In the genomic region with DNA sequence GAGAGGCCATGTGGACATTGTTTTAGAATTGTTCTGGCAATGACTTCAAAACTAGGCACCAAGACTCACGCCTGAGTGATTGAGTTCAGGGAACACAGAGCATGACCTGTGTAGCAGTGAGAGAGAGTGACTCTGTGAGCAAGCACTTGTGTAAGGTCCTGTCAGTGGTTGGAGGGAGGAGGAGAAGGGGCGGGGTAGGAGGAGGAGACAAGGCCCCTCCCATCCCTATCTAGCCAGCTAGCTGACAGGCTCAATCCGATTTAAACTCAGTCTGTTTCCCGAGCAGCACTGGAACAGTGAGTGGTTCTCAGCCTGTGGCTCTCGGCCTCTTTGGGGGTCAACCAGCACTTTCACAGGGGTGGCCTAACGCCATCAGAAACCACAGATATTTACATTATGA, we compare ENCODE assay signal across 8 mouse cellular contexts. TPM values are rescaled to one million over a fixed set of nuclear protein-coding genes. Genes with fewer than 3 reads are reported as not detected.
DNase-seq lines count a peak whose midpoint lies in the region; ATAC-seq lines count a peak whose summit lies in the region.

No protein-coding gene starts in this region.

- H3K4me2 ChIP-seq in neural tube, embryonic 15.5 days = no peak overlapping the region
- H3K4me2 ChIP-seq in liver, embryonic 13.5 days = peak overlapping the region; percentile 25; the same call in 1 of the 2 replicates

- ATAC-seq in neural tube, embryonic 15.5 days (ENCODE audit: low FRiP score) = no peak
- peak; percentile 98 for ATAC-seq in liver, embryonic 13.5 days (ENCODE audit: low read depth)
- no peak for ATAC-seq in cerebellum, adult (ENCODE audit: insufficient number of reproducible peaks, low FRiP score, low TSS enrichment)

- peak; percentile 18 for DNase-seq in neural tube, embryonic 10.5 days (ENCODE audit: extremely low spot score, low spot score)
- peak; percentile 52 for DNase-seq in embryo, embryonic 10 days (ENCODE audit: low spot score)
- peak; percentile 26 to 40 for DNase-seq in heart, postnatal 36 days
- DNase-seq in liver, embryonic 13.5 days = peak; percentile 73
- DNase-seq in retina, postnatal 1 day = peak; percentile 72
- DNase-seq in left cerebral cortex, postnatal 4 days = no peak

- H3K36me3 ChIP-seq in neural tube, embryonic 15.5 days = peaks cover 31% of the 10 kb centered on the region
- peaks cover 59% of the 10 kb centered on the region for H3K36me3 ChIP-seq in liver, embryonic 13.5 days

- intact Hi-C loops in heart, postnatal 36 days (cut with DNase I) = no loop called here
- intact Hi-C loops in left cerebral cortex, postnatal 4 days (cut with DNase I) = no loop called here

- H3K4me1 ChIP-seq in neural tube, embryonic 15.5 days = 0 out of 2 replicates have a peak, but pooled peaks cover 10% of the 10 kb centered on the region
- peaks cover 23% of the 10 kb centered on the region for H3K4me1 ChIP-seq in liver, embryonic 13.5 days (replicated peaks)

- no peaks in the 10 kb centered on the region for H3K9me3 ChIP-seq in neural tube, embryonic 15.5 days (replicated peaks)
- no peaks in the 10 kb centered on the region for H3K9me3 ChIP-seq in liver, embryonic 13.5 days (replicated peaks)

- no peak overlapping the region for H3K9ac ChIP-seq in neural tube, embryonic 15.5 days (replicated peaks)
- no peak overlapping the region for H3K9ac ChIP-seq in liver, embryonic 13.5 days

- H3K4me3 ChIP-seq in neural tube, embryonic 15.5 days (replicated peaks) = no peak overlapping the region
- H3K4me3 ChIP-seq in liver, embryonic 13.5 days (replicated peaks) = no peak overlapping the region

- no peak overlapping the region for H3K27ac ChIP-seq in neural tube, embryonic 15.5 days (replicated peaks)
- peak overlapping the region; percentile 36; the same call in 1 of the 2 replicates for H3K27ac ChIP-seq in liver, embryonic 13.5 days

- 30% methylated on average over 6 of the region's 6 CpGs for WGBS in neural tube, embryonic 15.5 days
- 18% methylated on average over 6 of the region's 6 CpGs for WGBS in liver, embryonic 13.5 days (ENCODE audit: insufficient replicate concordance)

- H3K27me3 ChIP-seq in neural tube, embryonic 15.5 days (replicated peaks) = no peaks in the 10 kb centered on the region
- H3K27me3 ChIP-seq in liver, embryonic 13.5 days = no peaks in the 10 kb centered on the region

RNA-seq across cellular contexts. Expression of a gene that starts 15.9 kb away (rescaled TPM):
- 9.8 and 10.2 TPM in 2 replicates for polyA plus RNA-seq in neural tube, embryonic 15.5 days (2015; fragmentation: Nextera tagmentation; extraction: Ambion mirVana)
- 10 to 100 TPM; 14.8 to 14.9 TPM for total RNA-seq in heart, postnatal 36 days (2021)
- 14.4 and 15.5 TPM in 2 replicates for polyA plus RNA-seq in liver, embryonic 13.5 days (2015; fragmentation: Nextera tagmentation; extraction: Ambion mirVana)
- total RNA-seq in left cerebral cortex, postnatal 4 days (2021) = 10 to 100 TPM; 25.0 to 27.2 TPM

RNA-seq across cellular contexts. Expression of a gene that starts 32.7 kb away (rescaled TPM):
- polyA plus RNA-seq in neural tube, embryonic 15.5 days (2015; fragmentation: Nextera tagmentation; extraction: Ambion mirVana) = 43.2 and 44.9 TPM in 2 replicates
- total RNA-seq in heart, postnatal 36 days (2021) = 10 to 100 TPM; 17.8 to 22.2 TPM
- polyA plus RNA-seq in liver, embryonic 13.5 days (2015; fragmentation: Nextera tagmentation; extraction: Ambion mirVana) = 20.0 and 23.2 TPM in 2 replicates
- total RNA-seq in left cerebral cortex, postnatal 4 days (2021) = 10 to 100 TPM; 40.6 to 45.8 TPM

RNA-seq across cellular contexts. Expression of a gene that starts 33.2 kb away (rescaled TPM):
- polyA plus RNA-seq in neural tube, embryonic 15.5 days (2015; fragmentation: Nextera tagmentation; extraction: Ambion mirVana) = 82.5 and 106 TPM in 2 replicates
- total RNA-seq in heart, postnatal 36 days (2021) = 10 to 100 TPM; 22.1 to 22.7 TPM
- polyA plus RNA-seq in liver, embryonic 13.5 days (2015; fragmentation: Nextera tagmentation; extraction: Ambion mirVana) = 12.1 and 15.3 TPM in 2 replicates
- total RNA-seq in left cerebral cortex, postnatal 4 days (2021) = 10 to 100 TPM; 74.1 to 75.1 TPM

RNA-seq across cellular contexts. Expression of a gene that starts 44.2 kb away (rescaled TPM):
- 10.4 and 17.8 TPM in 2 replicates for polyA plus RNA-seq in neural tube, embryonic 15.5 days (2015; fragmentation: Nextera tagmentation; extraction: Ambion mirVana)
- total RNA-seq in heart, postnatal 36 days (2021) = under 1 TPM; 0.14 to 0.22 TPM
- polyA plus RNA-seq in liver, embryonic 13.5 days (2015; fragmentation: Nextera tagmentation; extraction: Ambion mirVana) = 0.03 and 0.05 TPM in 2 replicates
- 10 to 100 TPM; 48.8 to 52.5 TPM for total RNA-seq in left cerebral cortex, postnatal 4 days (2021)
